Mouse (Mus musculus) stomach, embryonic 15.5 days (tissue): ENCODE measurements around the gene Prpf40b. TPM values are rescaled to one million over a fixed set of nuclear protein-coding genes. Genes with fewer than 3 reads are reported as not detected.

ENCODE experiments used
- ATAC-seq: fragments of 200-750 bp; cut with Nextera tagmentation; 2 replicates; pipeline ENCODE4 v1.8.0; 2017; ENCODE audit warnings: low read depth, moderate number of reproducible peaks, moderate TSS enrichment; ENCODE audit not compliant: insufficient read depth, low FRiP score
- H3K27ac ChIP-seq: fragments of 300-500 bp; sonication (generic); 2 replicates; pipeline ENCODE4 v1.5.1; 2015; ENCODE audit warnings: mild to moderate bottlenecking, inconsistent platforms
- H3K27me3 ChIP-seq: fragments of 300-500 bp; sonication (generic); replicated peaks from 2 replicates; pipeline ENCODE4 v1.6.1; 2015; ENCODE audit warnings: inconsistent platforms
- H3K36me3 ChIP-seq: fragments of 300-500 bp; sonication (generic); 2 replicates; pipeline ENCODE4 v1.6.1; 2015; ENCODE audit warnings: inconsistent platforms
- H3K4me1 ChIP-seq: fragments of 300-500 bp; sonication (generic); 2 replicates; pipeline ENCODE4 v1.6.1; 2015; ENCODE audit warnings: inconsistent platforms
- H3K4me2 ChIP-seq: fragments of 300-500 bp; sonication (generic); 2 replicates; pipeline ENCODE4 v1.6.1; 2015; ENCODE audit warnings: mild to moderate bottlenecking, inconsistent platforms
- H3K4me3 ChIP-seq: fragments of 300-500 bp; sonication (generic); replicated peaks from 2 replicates; pipeline ENCODE4 v1.5.1; 2015; ENCODE audit warnings: inconsistent platforms
- H3K9ac ChIP-seq: fragments of 300-500 bp; sonication (generic); 2 replicates; pipeline ENCODE4 v1.6.1; 2015; ENCODE audit warnings: inconsistent platforms
- H3K9me3 ChIP-seq: fragments of 300-500 bp; sonication (generic); 2 replicates; pipeline ENCODE4 v1.6.1; 2016; ENCODE audit warnings: inconsistent platforms
- WGBS: fragments of 180-500 bp; shearing (Covaris S2); methylation state at CpG from one replicate; pipeline ENCODE4 v1.1.7; 2015; 5-methylcytosine and 5-hydroxymethylcytosine counted together
- polyA plus RNA-seq: library from polyadenylated mRNA; unstranded; fragments of >200 nt; fragmentation: Nextera tagmentation; extraction: Ambion mirVana; gene quantifications from 2 replicates; pipeline ENCODE4 v1.2.1, GENCODE M21; 2015

Gene Prpf40b
- polyA plus RNA-seq, 1 experiment from 2014 or later: 46.3 TPM

- Histone ChIP-seq H3K27ac (peak within 1 kb of the TSS; percentile 89), H3K9ac (peak within 1 kb of the TSS; percentile 47), H3K9me3 (no peaks in the 10 kb centered on the region), H3K4me3 (peak within 1 kb of the TSS; percentile 59), H3K27me3 (no peaks in the 10 kb centered on the region), H3K4me1 (peaks cover 13% of the 10 kb centered on the region), H3K36me3 (no peaks in the 10 kb centered on the region), H3K4me2 (peak within 1 kb of the TSS; percentile 68)
- under 1% methylated on average over 15 of the region's 17 CpGs for WGBS
- peak; percentile 15 for ATAC-seq
Measured at GRCm38 (mm10) chr15:99295484-99295981, 646 bp downstream of the Prpf40b start, which contains the start of gene Fam186b. TSS of gene Fam186b (minus strand) at chr15:99295888.

GRCm38 (mm10) chr15:99296213-99296612, 1.3 kb downstream of the Prpf40b start:
- H3K4me2 ChIP-seq: peak overlapping the region; percentile 68
- peak overlapping the region; percentile 59 for H3K4me3 ChIP-seq
- no peaks in the 10 kb centered on the region for H3K36me3 ChIP-seq
- no peak for ATAC-seq
- WGBS: 42% methylated on average over 5 of the region's 5 CpGs
- no peaks in the 10 kb centered on the region for H3K27me3 ChIP-seq
- no peaks in the 10 kb centered on the region for H3K9me3 ChIP-seq
- peaks cover 13% of the 10 kb centered on the region for H3K4me1 ChIP-seq
- H3K27ac ChIP-seq: peak overlapping the region; percentile 89
- no peak overlapping the region for H3K9ac ChIP-seq

GRCm38 (mm10) chr15:99307476-99307875, 12.6 kb downstream of the Prpf40b start:
- Histone ChIP-seq H3K9ac (no peak overlapping the region), H3K9me3 (no peaks in the 10 kb centered on the region), H3K36me3 (peaks cover 57% of the 10 kb centered on the region), H3K4me1 (no peaks in the 10 kb centered on the region), H3K27me3 (no peaks in the 10 kb centered on the region), H3K4me3 (no peak overlapping the region), H3K4me2 (no peak overlapping the region), H3K27ac (no peak overlapping the region)
- no peak for ATAC-seq
- 82% methylated on average over 9 of the region's 9 CpGs for WGBS

- WGBS: 87% methylated on average over 9 of the region's 9 CpGs
- no peak for ATAC-seq
- H3K36me3 ChIP-seq: peaks cover 56% of the 10 kb centered on the region
Measured at GRCm38 (mm10) chr15:99309549-99309948, 14.7 kb downstream of the Prpf40b start.

GRCm38 (mm10) chr15:99310617-99311016, 15.7 kb downstream of the Prpf40b start:
- Histone ChIP-seq H3K4me3 (no peak overlapping the region), H3K9me3 (no peaks in the 10 kb centered on the region), H3K9ac (no peak overlapping the region), H3K4me2 (no peak overlapping the region), H3K27me3 (no peaks in the 10 kb centered on the region), H3K4me1 (no peaks in the 10 kb centered on the region), H3K36me3 (peaks cover 56% of the 10 kb centered on the region), H3K27ac (no peak overlapping the region)
- 91% methylated on average over 5 of the region's 5 CpGs for WGBS
- ATAC-seq: no peak

More at GRCm38 (mm10) chr15:99309549-99309948, 14.7 kb downstream of the Prpf40b start:
- no peak overlapping the region for H3K4me3 ChIP-seq
- no peaks in the 10 kb centered on the region for H3K4me1 ChIP-seq
- H3K4me2 ChIP-seq: no peak overlapping the region
- H3K9ac ChIP-seq: no peak overlapping the region
- H3K27ac ChIP-seq: no peak overlapping the region
- H3K27me3 ChIP-seq: no peaks in the 10 kb centered on the region
- H3K9me3 ChIP-seq: no peaks in the 10 kb centered on the region

GRCm38 (mm10) chr15:99314891-99315290, 20.0 kb downstream of the Prpf40b start:
- Histone ChIP-seq H3K4me3 (no peak overlapping the region), H3K4me2 (no peak overlapping the region), H3K9me3 (no peaks in the 10 kb centered on the region), H3K9ac (no peak overlapping the region), H3K27ac (no peak overlapping the region), H3K27me3 (no peaks in the 10 kb centered on the region), H3K36me3 (peaks cover 39% of the 10 kb centered on the region), H3K4me1 (no peaks in the 10 kb centered on the region)
- ATAC-seq: no peak
- 86% methylated on average over 16 of the region's 16 CpGs for WGBS

- no peaks in the 10 kb centered on the region for H3K9me3 ChIP-seq
- ATAC-seq: 0 out of 2 replicates have a peak, but pooled peaks have one; percentile 31
- no peak overlapping the region for H3K4me3 ChIP-seq
- 65% methylated on average over 16 of the region's 16 CpGs for WGBS
- no peaks in the 10 kb centered on the region for H3K4me1 ChIP-seq
- H3K27ac ChIP-seq: peak overlapping the region; percentile 78
- no peak overlapping the region for H3K9ac ChIP-seq
- peaks cover 36% of the 10 kb centered on the region for H3K36me3 ChIP-seq
- H3K4me2 ChIP-seq: no peak overlapping the region
- H3K27me3 ChIP-seq: no peaks in the 10 kb centered on the region
Measured at GRCm38 (mm10) chr15:99316314-99317266, 21.7 kb downstream of the Prpf40b start.

- H3K4me1 ChIP-seq: no peaks in the 10 kb centered on the region
- H3K4me3 ChIP-seq: no peak overlapping the region
- H3K36me3 ChIP-seq: peaks cover 36% of the 10 kb centered on the region
- no peak for ATAC-seq
- peak overlapping the region; percentile 78; the same call in 1 of the 2 replicates for H3K27ac ChIP-seq
- no peaks in the 10 kb centered on the region for H3K27me3 ChIP-seq
- no peak overlapping the region for H3K4me2 ChIP-seq
- no peak overlapping the region for H3K9ac ChIP-seq
- no peaks in the 10 kb centered on the region for H3K9me3 ChIP-seq
- 63% methylated on average over 2 of the region's 2 CpGs for WGBS
Measured at GRCm38 (mm10) chr15:99317267-99317651, 22.4 kb downstream of the Prpf40b start.

GRCm38 (mm10) chr15:99318071-99318470, 23.2 kb downstream of the Prpf40b start:
- Histone ChIP-seq H3K4me1 (no peaks in the 10 kb centered on the region), H3K36me3 (peaks cover 36% of the 10 kb centered on the region), H3K4me3 (no peak overlapping the region), H3K27ac (peak overlapping the region; percentile 78), H3K27me3 (no peaks in the 10 kb centered on the region), H3K4me2 (no peak overlapping the region), H3K9ac (no peak overlapping the region), H3K9me3 (no peaks in the 10 kb centered on the region)
- 86% methylated on average over 6 of the region's 6 CpGs for WGBS
- no peak for ATAC-seq

- Histone ChIP-seq H3K9ac (no peak overlapping the region), H3K4me2 (no peak overlapping the region), H3K4me1 (no peaks in the 10 kb centered on the region), H3K9me3 (no peaks in the 10 kb centered on the region), H3K4me3 (no peak overlapping the region), H3K27me3 (no peaks in the 10 kb centered on the region), H3K36me3 (peaks cover 44% of the 10 kb centered on the region), H3K27ac (peak overlapping the region; percentile 44; the same call in 1 of the 2 replicates)
- 87% methylated on average over 14 of the region's 14 CpGs for WGBS
- no peak for ATAC-seq
Measured at GRCm38 (mm10) chr15:99318861-99319410, 24.0 kb downstream of the Prpf40b start.

GRCm38 (mm10) chr15:99319411-99319871, 24.6 kb downstream of the Prpf40b start:
- peak overlapping the region; percentile 44; the same call in 1 of the 2 replicates for H3K27ac ChIP-seq
- no peaks in the 10 kb centered on the region for H3K9me3 ChIP-seq
- H3K4me1 ChIP-seq: no peaks in the 10 kb centered on the region
- no peak overlapping the region for H3K4me3 ChIP-seq
- no peak overlapping the region for H3K4me2 ChIP-seq
- no peak for ATAC-seq
- peaks cover 41% of the 10 kb centered on the region for H3K36me3 ChIP-seq
- 68% methylated on average over 3 of the region's 3 CpGs for WGBS
- no peak overlapping the region for H3K9ac ChIP-seq
- H3K27me3 ChIP-seq: no peaks in the 10 kb centered on the region
